Mouse (Mus musculus) A20 (cell line): ENCODE data around the gene Nop2.

ENCODE experiments used
- DNase-seq: peaks from one replicate; pipeline ENCODE4 v3.0.0-alpha.2; 2011; ENCODE audit warnings: low read depth, low spot score

Nop2 gene

DNA sequence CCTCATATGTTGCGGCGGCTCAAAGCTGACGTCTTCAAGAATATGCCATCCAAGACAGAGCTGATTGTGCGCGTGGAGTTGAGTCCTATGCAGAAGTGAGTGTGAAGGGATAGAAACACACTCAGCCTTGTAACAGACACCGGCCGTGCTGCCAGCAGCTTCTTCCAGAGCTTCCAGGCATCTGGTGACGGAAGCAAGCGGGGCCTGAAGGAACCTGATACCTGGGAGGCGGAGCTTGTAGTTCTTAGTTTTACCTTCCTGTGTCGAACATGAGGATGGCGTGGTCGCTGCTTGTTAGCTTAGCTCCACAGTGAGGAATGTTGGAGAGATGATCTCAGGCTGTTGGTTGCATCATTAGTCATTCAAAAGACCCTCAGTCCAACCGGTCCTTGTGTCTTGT is 22.3 kb upstream of the Nop2 start:
- DNase-seq: no peak

DNA sequence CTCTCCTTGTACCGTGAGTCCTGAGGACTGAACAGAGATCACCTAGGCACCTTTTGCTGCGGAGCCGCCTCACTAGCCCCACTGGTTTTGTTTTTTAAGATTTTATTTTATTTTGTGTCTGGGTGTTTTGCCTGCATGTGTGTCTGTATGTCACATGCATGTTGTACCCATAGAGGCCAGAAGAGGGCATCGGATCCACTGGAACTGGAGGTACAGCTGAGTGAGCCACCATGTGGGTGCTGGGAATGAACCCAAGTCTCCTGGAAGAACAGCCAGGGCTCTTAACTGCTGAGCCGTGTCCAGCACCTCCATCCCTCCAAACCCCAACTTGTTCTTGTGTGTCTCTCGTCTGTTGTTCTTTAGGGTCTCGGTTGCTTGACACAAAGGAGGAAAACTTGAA is 20.8 kb upstream of the Nop2 start:
- peak; percentile 54 for DNase-seq

DNA sequence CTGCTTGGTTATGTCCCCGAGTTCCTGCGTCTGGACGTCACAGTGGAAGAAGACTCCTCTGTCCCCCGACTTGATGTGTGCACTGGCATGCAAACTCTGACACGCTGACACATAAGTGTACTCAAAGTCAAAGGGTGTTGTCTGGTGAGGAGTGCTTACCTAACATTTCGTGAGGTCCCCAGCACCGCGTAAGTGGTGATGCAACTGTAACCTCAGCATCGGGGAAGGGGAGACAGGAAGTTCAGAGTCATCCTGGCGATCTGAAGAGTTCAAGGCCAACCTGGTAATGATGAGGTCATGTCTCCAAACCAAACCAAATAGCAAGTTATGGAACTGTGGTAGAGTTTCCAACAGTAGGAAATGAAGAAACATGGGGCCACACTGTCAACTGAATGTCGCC is 19.2 kb upstream of the Nop2 start:
- DNase-seq: no peak

DNA sequence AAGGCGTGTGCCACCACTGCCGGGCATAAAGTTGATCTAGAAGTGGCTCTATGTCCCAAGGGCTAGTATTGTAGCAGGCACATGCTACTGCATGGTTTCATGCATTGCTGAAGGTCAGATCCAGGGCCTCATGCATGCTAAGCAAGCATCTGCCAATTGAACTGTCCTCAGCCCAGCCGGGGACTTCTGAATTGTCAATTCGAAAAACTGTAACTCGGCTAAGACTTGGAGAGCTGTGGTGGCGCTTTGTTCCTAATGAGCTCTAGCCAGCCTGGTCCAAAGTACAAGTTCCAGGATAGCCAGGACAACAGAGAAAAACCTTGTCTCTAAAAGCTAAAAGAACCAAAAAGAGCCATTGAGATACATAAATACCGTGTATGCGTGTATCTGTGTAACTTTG is 12.3 kb upstream of the Nop2 start:
- DNase-seq: no peak

DNA sequence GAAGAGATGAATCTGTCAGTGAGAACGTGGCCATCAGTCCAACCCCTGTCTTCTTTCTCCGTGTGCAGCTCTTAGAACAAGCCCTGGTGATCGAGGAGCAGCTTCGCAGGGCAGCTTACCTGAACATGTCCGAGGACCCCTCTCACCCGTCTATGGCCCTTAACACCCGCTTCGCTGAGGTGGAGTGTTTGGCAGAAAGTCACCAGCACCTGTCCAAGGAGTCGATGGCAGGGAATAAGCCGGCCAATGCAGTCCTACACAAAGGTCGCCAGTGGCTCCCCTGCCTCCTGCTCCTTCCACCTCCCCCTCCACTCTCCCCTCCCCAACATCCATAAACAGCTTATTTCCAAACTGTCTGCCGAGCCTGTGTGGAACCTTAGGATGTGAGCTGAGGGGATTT is 3.0 kb upstream of the Nop2 start:
- DNase-seq: no peak

DNA sequence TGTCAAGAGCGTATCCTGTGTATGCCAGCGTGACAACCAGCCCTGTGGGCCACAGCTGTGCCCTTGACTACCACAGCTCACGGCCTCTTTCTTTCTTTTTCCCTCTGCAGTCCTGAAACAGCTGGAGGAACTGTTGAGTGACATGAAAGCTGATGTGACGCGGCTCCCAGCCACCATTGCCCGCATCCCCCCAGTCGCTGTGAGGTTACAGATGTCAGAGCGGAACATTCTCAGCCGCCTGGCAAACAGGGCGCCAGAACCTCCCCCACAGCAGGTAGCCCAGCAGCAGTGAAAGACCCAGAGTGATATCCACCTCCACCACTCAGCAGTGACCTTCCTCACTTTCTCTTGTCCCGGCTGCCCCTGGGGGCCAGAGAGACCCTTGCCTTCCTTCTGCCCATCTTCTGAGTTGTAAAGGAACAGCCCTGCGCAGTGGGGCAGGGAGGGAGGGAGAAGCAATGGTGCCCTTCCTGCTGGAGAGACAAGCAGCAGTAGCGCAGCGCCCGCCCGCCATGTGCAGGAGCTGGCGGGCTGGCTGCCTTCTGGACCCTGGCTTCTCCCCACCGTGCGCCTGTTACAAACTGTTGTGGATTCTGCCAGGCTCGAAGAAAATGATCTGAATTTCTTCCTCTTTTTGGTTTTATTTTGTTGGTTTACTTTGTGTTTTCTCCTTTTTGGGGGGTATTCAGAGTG is 1.9 kb upstream of the Nop2 start:
- no peak for DNase-seq

DNA sequence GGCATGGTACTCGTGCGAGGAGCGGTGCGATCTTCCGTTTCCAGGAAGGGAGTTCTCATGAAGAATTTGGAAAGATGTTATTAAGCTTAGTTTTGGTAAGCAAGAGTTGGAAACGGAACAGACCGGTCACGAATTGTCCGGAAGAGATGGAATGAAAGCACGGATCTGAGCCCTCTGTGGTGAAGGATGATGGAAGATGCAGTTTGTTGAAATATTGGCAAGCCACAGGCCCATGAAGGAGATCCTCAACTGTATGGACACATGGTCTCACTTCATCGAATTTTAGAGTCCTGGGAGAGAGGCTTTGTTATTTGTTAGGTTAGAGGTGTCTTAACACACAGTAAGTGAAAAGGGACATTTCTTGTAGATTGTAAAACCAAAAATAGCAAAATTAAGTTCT is 761 bp downstream of the Nop2 start:
- DNase-seq: no peak

DNA sequence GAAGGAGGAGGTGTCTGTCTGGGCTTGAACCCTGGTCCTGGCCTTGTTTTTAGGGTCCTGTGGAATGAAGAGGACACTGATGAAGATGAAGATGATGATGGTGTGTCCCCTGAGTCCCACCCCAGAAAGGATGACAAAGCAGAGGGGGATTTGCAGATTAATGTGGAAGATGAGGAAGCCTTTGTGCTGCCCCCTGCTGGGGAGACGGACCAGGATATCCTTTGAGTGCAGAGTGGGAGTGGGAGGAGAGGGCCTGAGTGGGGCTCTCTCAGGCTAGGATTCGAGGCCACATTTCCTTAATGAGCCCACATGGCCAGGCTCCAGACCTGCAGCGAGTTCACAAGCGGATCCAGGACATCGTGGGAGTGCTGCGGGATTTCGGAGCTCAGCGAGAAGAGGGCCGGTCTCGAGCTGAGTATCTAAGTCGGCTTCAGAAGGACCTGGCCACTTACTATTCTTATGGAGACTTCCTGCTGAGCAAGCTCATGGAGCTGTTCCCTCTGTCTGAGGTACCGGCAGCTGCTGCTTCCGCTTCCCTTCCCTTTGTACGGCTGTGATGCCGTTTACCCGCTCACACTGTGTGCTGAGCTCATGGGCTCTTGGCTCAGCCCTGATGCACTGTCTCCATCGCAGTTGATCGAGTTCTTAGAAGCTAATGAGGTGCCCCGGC is 5.4 kb downstream of the Nop2 start:
- peak; percentile 37 for DNase-seq

DNA sequence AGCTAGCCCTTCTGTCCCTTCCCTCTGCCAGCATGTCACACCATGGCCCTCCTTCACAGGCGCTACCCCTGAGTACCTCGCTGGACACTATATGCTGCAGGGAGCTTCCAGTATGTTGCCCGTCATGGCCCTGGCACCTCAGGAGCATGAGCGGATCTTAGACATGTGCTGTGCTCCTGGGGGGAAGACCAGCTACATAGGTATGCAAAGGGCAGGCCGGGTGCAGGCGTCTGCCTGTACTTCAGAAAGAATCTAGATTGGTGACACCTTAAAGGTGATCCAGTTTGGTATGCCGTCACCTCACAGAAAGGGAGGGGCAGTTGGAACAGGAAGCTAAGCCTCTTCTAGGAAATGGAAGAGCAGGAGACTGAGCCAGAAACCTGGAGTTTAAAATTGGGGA is 8.0 kb downstream of the Nop2 start:
- no peak for DNase-seq

DNA sequence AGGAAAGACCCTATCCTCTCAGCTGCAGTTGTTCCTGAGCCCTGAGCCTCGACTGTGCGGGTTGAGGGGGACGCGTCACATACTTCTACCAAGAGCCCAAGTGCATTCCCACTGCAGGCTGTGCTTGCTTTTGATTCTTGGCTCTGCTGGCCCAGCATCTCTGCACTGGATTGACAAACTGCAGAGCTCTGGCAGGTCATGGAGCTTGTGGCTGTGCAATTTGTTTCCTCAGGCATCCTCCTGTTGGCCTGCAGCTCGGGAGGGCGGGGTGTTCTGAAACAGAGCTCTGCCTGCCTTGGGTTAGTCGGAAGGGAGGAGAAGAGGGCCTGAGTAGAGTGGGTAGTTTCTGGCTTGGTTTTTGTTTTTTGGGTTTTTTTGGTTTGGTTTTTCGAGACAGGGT is 10.7 kb downstream of the Nop2 start:
- no peak for DNase-seq

DNA sequence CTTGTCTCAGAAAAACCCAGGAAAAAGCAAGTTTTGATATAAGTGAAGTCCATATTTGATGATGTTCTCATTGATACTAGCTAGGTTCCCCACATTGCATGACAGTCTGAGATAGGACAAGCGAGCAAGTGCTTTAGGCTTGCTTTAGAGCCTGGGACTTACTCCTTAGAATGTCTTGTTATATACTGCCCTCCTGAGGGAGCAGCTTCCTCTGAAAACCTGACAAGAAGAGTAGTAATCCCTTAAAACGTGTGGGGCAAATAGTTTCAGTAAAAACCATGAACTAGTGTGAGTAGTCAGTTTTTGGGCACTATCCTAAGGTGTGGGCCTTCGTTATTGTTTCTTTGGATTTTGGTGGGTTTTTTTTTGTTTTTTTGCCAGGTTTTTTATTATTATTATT is 11.4 kb downstream of the Nop2 start:
- peak; percentile 41 for DNase-seq

DNA sequence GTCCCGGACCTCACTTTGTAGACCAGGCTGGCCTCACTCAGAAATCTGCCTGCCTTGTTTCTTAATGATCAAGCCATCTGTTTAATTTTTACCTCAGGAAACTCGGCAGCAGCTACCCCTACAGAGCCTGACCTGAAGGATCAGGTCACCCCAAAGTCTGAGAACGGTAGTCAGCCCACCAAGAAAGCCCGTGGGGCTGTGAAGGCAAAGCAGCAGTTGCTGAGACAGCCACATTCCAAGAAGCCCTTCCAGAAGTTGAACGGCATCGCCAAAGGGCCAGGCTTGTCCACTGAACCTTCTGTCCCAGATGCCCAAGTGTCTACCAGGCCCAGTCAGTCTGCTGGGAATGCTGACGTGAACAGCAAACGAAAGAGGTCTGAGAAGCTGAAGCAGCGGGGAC is 12.2 kb downstream of the Nop2 start:
- no peak for DNase-seq

DNA sequence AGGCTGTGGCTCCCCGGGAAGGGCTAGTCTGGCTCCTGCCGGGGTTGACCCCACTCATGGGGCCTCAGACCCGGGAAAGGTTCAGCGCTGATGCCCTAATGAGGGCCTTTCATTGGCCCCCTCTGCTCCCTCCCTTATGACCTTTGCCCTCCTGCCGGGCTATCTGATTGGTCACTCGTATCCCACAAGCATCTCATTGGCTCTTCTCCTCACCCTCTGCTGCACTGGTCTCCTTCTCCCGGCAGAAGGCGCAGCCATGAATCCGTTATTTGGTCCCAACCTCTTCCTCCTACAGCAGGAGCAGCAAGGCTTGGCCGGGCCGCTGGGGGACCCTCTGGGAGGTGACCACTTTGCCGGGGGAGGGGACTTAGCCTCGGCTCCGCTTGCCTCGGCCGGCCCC is 13.3 kb downstream of the Nop2 start, which contains the start of gene Iffo1:
TSS of gene Iffo1 (plus strand) at position 241 of the 400 bp plus-strand sequence.
- peak; percentile 91 for DNase-seq

DNA sequence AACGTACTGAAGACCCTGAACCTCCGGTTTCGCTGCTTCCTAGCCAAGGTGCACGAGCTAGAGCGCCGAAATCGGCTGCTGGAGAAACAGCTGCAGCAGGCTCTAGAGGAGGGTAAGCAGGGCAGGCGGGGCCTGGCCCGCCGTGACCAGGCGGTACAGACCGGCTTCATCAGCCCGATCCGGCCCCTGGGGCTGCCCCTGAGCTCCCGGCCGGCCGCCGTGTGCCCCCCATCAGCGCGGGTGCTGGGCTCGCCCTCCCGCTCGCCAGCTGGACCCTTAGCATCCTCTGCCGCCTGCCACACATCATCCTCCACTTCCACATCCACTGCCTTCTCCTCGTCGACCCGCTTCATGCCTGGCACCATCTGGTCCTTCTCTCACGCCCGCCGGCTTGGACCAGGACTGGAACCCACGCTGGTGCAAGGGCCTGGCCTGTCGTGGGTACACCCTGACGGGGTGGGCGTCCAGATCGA is 13.8 kb downstream of the Nop2 start:
- DNase-seq: no peak

DNA sequence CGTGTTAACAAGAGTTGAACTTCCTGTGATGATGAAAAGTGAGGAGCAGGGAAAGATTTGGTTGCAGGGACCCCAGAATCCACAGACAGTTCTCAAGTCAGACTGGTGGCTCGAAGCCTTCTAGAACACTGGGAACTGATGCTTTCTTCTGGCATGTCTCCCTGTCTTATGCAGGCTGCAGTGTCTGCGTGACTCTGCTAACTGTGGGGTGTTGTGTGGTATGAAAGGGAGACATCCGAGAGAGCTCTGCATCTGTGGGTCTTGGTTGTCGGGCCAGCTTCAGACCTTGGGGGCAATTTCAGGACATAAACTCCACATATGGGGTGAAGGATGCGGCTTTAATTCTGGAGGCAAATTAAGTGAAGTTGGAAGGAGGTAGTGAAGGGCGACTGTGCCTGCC is 14.4 kb downstream of the Nop2 start:
- DNase-seq: no peak

DNA sequence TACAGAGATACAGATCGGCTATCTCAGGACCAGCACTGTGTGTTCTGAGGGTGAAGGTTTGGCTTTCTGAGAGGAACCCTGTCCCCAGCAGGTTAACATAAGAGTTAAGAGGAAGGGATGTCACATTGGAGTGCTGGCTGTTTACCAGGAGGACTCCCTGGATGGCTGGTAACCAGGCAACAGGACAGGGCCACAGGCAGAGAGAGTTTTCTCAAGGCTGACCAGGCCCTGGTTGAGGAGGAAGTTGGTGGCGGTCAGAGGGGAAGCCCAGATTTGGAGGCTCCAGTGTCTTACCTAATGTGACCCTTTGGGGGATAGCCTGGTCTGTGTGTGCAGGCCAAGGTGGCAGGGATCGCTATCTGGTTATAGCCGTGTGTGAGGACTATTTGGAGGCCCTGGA is 15.1 kb downstream of the Nop2 start:
- peak; percentile 37 for DNase-seq

DNA sequence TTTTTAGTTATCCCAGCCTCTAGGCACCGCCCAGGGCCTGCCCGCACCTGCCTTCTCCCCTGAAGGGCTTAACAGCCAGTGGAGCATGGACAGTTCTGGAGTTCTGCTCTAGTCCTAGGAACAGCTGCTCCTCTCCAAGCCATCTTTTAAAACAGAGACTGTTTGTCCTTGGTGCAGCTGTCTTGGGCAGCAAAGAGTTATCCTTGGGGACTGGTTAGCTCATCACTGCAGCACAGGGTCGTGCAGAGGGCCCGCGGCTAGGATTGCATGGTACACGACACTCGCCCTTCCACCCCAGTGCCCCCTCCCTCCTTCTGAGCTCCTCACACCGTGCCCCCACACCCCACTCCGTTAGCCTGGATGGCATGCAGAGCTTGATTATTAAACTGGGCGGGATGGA is 15.6 kb downstream of the Nop2 start:
- no peak for DNase-seq

DNA sequence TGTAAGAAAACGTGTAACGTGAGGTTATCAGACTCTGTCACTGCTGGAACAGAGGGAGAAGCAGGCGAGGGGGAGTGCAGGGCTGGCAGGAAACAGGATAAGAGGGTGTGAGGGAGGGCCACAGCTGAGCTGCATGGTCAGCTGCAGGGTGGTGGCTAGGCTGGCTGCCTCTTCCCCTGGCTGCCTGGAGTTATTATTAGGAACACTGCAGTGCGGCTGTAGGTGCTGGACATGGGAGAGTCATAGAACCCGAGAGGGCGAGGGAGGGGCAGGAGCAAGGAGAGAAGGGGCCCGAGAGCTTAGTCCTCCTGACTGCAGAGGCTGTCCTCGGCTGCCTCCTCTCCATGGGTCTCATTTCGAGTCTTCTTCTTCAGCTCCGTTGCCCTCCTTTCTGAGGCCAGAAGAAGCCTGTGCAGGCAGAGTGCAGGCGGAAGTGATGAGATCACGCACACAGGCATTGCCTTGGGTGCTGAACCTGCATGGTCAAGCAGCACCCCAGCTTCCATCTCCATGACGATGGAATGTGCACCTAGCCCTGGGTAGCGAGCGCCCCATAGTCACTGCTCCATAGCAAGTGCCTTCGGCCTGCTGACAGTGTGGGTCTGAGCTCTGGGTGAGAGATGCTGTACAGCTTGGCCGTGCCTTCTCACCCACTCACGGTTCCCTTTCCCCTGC is 16.7 kb downstream of the Nop2 start:
- DNase-seq: no peak

DNA sequence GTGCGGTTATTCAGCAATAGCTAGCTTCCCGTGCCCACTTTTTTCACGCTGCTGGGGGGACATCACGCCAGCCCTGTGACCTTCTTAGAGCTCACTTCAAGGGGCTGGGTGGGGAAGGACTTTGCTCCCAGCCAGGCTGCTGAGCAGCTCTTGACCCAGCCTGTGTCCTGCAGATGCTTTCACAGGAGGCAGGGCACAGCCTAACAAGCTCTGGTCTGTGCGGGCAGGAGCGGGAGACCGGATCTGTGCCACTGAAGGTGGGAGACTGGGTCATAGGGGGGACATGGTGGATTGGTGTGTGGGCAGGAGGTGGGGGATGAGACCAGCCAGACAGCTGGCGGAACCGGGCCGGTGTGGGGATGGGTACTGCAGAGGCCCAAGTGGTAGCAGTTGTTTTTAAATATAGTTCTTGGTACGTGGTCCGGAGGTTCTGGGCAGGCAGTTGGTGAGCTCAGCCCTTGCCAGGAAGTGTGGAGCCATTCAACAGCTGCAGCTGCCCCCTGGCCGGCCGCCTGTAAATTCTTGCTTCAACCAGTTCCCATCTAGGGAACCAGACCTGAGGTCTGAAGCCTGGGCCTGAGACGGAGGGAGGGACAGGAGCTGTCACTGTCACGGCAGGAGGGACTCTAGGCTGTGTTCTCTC is 17.3 kb downstream of the Nop2 start:
- no peak for DNase-seq

DNA sequence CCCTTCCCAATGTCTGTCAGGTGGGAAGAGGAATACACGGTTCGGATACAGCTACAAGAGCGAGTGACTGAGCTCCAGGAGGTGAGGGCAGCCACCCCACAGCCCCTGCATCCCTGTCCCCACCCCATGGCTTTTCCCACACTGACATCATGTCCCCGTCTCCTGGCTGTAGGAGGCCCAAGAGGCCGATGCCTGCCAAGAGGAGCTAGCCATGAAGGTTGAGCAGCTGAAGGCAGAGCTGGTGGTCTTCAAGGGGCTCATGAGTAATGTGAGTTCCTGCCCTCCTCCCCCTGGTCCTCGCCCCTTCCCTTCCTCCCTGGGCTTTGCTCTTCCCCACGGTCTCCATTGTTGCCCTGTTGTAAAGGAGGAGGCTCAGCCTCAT is 17.9 kb downstream of the Nop2 start:
- no peak for DNase-seq

DNA sequence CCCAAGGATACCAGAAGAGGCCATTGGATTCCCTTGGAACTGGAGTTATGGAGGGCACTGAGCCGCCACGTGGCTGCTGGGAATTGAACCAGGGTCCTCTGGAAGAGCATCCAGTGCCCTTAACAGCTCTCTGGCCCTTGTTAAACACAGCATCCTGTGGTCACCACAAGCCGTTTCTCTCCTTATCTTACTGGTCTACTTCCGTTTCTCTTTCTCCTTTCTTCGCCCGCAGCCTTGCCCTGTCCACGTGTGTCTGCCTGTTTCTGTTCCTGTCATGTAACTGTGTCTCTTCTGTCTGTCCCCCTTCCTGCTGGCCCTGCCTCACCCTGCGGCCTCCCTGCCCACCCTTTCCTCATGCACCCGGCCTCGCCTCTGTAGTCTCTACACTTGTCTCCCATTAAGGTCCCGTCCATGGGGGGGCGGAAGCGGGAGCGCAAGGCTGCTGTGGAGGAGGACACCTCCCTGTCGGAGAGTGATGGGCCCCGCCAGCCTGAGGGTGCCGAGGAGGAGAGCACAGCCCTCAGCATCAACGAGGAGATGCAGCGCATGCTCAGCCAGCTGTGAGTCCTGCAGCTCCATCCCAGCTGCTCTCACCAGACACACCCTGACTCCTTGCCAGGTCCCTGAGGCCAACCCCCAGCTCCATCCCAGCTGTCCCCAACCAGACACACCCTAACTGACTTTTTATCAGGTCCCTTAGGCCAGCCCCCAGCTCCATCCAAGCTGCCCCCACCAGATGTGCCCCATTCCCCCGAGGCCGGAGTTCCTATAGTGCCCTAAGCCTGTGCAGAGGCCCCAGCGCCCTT is 20.7 kb downstream of the Nop2 start:
- DNase-seq: no peak

DNA sequence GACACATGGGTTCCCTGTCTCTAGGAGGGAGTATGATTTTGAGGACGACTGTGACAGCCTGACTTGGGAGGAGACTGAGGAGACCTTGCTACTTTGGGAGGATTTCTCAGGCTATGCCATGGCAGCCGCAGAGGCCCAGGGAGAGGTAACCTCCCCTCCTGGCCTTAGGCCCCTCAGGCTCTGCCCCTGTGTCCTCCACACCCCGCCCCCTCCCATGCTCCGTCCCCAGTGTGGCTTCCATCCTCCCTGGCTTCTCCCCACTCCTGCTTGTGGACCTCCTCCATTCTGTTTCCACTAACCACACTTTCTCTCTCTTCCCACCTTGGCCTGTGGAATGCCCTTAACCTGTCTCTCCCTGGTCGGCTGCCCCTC is 21.3 kb downstream of the Nop2 start:
- no peak for DNase-seq
